Mouse (Mus musculus): ENCODE data around the gene Sox9.

Gene Sox9
- long read RNA-seq, experiment 1, full-length matches to known transcripts = 1 of 1 reads
- long read RNA-seq, experiment 1, partial matches to known transcripts = 0 of 1 reads
- long read RNA-seq, experiment 1, other reads (novel, unspliced or antisense) = 0 of 1 reads
- long read RNA-seq, experiment 2 = 0 reads

DNA sequence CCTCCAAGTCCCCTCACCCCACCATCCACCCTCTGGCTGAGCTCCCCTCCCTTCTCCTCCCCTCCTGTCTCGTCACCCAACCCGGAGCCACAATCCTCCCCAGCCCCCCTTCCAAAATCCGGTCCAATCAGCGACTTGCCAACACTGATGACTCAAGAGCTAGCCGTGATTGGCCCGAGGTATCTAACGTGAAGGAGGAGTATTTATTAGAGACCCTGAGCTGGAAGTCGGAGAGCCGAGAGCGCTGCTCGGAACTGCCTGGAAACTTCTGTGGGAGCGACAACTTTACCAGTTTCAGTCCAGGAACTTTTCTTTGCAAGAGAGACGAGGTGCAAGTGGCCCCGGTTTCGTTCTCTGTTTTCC is at the start of gene Sox9:
Sox9 (plus strand) TSS at position 231 of the 363 bp plus-strand sequence.
- intact Hi-C loops (cut with DNase I) = loop anchor here (5.0 to 10.0 kb wide), 2 partner anchors 263 to 385 kb away; no protein-coding TSS in a partner anchor

DNA sequence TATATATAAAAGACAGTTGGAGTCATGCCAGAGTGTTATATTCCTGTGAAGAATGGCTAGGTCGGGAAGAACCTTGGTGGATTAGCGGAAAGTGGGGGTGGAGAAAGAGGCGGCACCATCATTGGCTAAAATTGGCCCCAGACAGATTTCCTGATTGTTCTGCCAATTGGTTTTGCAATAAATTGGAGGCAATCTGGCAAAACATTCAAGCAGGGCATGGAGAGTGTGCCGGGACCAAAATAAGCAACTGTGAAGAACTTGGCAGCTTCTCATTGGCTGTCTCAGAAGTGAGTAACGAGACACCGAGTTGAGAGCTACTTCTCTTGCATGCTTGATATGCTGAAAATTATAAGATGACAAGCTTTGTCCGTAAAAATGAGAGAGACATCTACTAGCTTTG is 49.6 kb upstream of the Sox9 start:
- intact Hi-C loops (cut with DNase I) = no loop called here

- intact Hi-C loops (cut with DNase I) = no loop called here
Observed at GRCm38 (mm10) chr11:112737071-112737470, 45.0 kb upstream of the Sox9 start.

DNA sequence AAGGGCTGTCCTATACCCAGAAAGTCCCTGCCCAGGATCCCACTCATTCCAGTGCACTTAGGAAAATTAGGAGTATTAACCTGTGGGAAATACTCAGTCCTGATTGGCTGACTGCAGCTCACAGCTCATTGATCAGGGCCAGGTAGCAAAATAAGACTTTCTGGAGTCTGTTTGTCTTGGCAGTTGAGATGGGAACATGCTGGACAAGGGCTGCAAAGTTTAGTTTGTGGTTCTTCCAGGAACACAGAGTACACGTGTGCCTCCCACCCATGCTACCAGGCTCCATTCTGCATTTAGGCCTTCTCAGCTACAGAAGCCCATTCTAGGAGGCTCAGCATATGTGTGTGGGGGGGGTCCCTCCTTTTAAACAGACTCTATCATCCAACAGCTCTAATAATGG is 42.3 kb upstream of the Sox9 start:
- intact Hi-C loops (cut with DNase I) = no loop called here

DNA sequence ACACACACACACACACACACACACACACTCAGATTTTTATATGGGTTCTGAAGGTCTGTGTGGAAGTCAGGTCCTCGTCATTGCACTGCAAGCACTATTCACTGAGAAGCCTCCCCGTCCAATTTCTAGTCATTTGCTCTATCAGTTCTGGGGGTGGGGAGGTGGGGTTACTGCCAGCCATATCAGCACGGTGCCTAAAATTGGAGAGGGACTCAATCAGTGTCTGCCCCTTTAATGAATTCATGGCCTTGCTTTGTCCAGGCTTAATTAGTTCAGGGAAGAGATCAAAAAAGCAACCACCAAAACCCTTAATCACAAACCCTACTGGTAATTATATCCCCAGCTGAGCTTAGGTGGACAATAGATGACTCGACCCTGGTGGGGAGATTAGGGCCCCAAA is 25.5 kb upstream of the Sox9 start:
- intact Hi-C loops (cut with DNase I) = no loop called here

GRCm38 (mm10) chr11:112758056-112758455 is 24.0 kb upstream of the Sox9 start:
- intact Hi-C loops (cut with DNase I) = no loop called here

DNA sequence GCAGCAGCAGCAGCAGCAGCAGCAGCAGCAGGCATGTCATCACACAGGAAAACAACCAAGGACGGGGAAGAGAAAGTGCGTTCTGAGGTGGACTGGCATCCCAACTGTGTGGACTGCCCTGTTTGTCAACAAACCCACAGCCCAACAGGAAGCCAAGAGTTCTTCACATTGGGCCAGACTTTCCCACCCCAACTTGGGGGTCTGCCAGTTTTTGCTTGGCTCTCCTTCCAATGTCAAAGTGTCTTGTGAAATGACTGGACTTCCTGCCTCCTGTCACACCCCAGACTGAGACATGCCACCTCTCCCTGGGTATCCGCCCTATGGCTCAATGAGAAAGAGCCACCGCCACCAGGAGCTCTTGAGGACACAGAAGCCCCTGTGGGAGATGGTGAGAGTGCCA is 15.1 kb upstream of the Sox9 start:
- intact Hi-C loops (cut with DNase I) = no loop called here

DNA sequence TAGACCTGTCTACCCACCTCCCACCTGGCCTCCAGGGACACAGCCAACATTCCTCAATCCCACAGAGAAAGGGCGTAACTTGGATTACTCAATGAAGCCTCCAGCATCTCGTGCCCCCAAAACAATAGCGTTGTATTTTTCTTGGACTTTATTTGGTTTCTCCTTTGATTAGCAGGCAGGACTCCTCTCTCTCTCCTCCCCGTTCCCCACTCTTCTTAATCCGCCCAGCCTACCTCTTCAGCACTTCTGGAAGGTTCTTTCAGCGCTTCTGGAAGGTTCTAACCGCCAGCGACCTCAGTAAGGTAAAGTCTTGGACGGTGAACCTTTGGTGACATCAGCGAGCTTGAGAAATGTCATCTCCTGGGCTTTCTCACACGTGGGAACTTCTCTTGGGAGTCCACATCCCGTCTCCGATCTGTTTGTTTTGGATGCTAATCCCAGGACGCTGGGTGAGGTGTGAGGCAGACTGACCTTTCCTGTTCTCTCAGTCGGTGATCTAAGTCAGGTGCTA is 14.4 kb upstream of the Sox9 start:
- intact Hi-C loops (cut with DNase I) = no loop called here

DNA sequence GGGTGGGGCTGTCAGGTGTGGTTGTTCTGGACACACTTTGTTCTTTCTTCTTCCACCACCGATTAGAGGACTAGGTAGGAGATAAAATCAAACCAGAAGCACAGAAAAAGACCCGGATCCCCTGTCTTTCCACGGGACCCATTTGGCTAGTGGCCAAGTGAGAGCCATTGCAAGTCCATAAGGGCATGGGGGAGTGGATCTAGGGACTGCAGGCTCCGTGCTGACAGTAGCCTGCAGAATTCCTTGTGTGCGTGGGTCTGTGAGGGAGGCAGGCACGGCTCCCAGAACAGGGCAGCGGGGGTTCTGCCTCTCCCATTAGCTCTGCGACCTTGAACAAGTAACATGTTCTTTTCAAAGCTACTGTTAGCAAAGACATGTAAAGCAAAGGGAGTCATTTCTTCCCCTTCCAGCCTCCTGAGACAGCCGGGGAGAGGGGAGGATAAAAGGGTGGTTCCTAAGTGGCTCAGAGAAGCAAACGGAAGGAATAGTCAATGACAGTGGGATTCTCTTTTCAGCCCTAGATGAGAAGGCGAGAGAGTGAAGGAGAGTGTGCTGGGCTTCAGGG is 9.2 kb upstream of the Sox9 start:
- intact Hi-C loops (cut with DNase I) = loop anchor here (10.0 kb wide), 1 partner anchor 1118 kb away; no protein-coding TSS in a partner anchor

DNA sequence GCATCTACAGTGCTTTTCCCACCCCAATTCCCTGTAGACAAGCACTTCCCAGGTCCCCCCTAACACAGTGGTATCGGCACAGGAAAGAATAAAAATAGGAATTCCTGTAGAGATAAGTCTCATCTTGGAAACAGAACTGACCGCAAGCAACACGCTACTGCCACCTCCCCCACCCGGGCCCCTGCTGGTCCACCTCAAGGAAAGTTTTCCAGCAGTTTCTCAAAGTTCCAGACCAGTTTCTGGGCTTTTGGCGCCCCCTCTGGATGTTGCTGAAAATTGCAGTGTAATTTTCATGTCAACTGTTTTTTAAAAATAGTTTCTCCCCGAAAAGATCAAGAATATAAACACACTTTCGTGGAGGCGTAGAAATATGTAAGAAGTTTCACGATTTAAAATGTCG is 2.3 kb upstream of the Sox9 start:
- intact Hi-C loops (cut with DNase I) = loop anchor here (2.0 to 10.0 kb wide), 5 partner anchors 265 to 1242 kb away; no protein-coding TSS in a partner anchor

DNA sequence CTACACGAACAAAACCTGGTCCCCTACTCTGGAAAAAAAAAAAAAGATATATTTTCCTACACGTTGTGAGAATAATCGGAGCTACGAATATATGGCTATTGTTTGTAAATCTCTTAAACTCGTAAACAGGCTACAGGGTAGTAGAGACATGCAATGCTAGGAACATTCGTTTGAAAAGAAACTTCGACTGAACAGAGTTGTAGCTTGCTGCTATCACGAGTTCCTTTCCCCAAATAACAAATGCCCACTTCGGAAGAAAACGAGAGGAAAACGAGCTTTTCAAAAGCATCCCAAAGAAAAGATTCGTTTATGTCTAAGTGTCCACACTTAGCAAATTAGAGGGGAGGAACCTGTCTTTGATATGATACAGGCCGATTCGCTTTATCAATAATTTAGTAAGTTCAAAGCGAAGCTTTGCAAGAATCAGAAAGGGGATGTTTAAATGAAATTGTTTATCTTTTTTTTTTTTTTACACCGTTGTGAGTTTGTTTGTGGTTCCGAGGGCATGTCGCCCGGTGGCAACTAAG is 1.6 kb upstream of the Sox9 start:
- intact Hi-C loops (cut with DNase I) = loop anchor here (5.0 to 10.0 kb wide), 2 partner anchors 264 to 387 kb away; no protein-coding TSS in a partner anchor

DNA sequence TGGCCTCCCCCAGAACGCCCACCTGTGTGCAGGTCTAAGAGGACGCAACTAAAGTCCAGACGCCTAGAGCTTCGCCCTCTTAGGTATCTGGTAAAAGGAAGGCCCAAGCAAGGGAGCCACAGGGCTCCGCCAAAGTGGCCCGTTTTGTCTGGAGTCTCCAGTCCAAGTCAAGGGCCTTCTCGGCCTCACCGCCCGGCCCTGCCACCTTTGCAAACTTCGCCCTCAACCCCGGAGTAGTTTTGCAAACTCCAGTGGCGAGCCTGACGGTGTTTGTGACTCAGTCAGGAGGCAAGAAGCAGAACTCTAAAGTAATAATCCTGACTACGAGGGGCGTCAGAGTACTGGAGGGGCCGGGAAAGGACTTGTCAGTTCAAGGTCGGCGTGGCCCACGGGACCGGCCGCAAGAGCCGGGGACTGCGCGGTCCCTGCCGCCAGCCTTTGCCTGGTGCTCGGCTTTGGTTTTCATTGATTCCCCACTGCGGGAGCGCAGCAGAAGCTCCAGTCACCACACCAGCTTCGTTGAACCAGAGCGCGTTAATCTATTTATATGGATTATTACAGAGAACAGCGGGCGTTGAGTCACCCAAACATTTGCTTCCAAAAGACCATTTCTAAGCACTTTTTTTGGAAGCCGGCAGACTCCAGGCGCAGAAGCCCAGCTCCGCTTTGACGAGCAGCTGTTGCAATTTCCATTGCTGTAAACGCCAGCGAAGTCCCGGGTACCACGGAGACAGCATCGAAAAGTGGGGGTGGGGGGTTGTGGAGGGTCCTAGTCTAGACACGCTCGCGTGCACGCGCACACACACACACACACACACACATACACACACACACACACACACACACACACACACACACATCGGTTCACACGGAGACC is 751 bp upstream of the Sox9 start:
- intact Hi-C loops (cut with DNase I) = loop anchor here (5.0 to 10.0 kb wide), 2 partner anchors 264 to 386 kb away; no protein-coding TSS in a partner anchor

DNA sequence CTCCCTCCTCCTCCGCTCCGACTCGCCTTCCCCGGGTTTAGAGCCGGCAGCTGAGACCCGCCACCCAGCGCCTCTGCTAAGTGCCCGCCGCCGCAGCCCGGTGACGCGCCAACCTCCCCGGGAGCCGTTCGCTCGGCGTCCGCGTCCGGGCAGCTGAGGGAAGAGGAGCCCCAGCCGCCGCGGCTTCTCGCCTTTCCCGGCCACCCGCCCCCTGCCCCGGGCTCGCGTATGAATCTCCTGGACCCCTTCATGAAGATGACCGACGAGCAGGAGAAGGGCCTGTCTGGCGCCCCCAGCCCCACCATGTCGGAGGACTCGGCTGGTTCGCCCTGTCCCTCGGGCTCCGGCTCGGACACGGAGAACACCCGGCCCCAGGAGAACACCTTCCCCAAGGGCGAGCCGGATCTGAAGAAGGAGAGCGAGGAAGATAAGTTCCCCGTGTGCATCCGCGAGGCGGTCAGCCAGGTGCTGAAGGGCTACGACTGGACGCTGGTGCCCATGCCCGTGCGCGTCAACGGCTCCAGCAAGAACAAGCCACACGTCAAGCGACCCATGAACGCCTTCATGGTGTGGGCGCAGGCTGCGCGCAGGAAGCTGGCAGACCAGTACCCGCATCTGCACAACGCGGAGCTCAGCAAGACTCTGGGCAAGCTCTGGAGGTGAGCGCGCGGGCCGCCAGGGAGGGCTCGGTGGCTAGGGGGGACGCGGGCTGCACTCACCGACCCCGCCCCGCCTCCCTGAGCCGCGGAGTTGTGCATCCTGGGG is 515 bp downstream of the Sox9 start:
- intact Hi-C loops (cut with DNase I) = loop anchor here (5.0 to 10.0 kb wide), 2 partner anchors 262 to 385 kb away; no protein-coding TSS in a partner anchor

GRCm38 (mm10) chr11:112783401-112784346 is 1.6 kb downstream of the Sox9 start:
- intact Hi-C loops (cut with DNase I) = loop anchor here (5.0 to 10.0 kb wide), 2 partner anchors 261 to 384 kb away; no protein-coding TSS in a partner anchor

GRCm38 (mm10) chr11:112784347-112784902 is 2.4 kb downstream of the Sox9 start:
- intact Hi-C loops (cut with DNase I) = loop anchor here (5.0 to 10.0 kb wide), 2 partner anchors 260 to 383 kb away; no protein-coding TSS in a partner anchor

GRCm38 (mm10) chr11:112784903-112785381 is 2.9 kb downstream of the Sox9 start:
- intact Hi-C loops (cut with DNase I) = loop anchor here (5.0 to 10.0 kb wide), 2 partner anchors 260 to 382 kb away; no protein-coding TSS in a partner anchor

- intact Hi-C loops (cut with DNase I) = loop anchor here (10.0 kb wide), 1 partner anchor 259 kb away; no protein-coding TSS in a partner anchor
Observed at GRCm38 (mm10) chr11:112785581-112785980, 3.6 kb downstream of the Sox9 start.

DNA sequence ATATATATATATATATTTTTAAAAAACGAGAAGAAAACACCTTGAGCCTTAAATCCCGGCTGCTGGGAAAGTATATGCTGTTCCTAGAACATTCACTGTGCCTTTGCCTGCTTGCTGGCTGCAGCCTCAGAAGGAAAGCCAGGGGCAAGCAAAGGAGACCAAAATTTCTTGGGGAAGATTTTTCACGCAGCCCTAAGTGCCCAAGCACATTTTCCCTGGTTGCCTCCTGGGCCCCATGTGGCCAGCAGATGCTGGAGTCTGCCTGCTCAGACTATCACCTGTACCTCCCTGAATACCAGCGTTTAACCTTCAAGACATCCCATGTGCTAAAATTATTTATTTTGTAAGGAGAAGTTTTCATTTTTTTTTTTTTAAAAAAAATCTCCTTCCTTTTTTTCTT is 4.4 kb downstream of the Sox9 start:
- intact Hi-C loops (cut with DNase I) = loop anchor here (10.0 kb wide), 1 partner anchor 258 kb away; no protein-coding TSS in a partner anchor

GRCm38 (mm10) chr11:112788296-112788695 is 6.3 kb downstream of the Sox9 start:
- intact Hi-C loops (cut with DNase I) = loop anchor here (10.0 kb wide), 1 partner anchor 257 kb away; no protein-coding TSS in a partner anchor

Data from adrenal gland (tissue).